Mouse (Mus musculus) gastrocnemius, postnatal 14 days (tissue): ENCODE results near the gene En2. TPM values are rescaled to one million over a fixed set of nuclear protein-coding genes. Genes with fewer than 3 reads are reported as not detected.

Source experiments
- DNase-seq: peaks from one replicate; pipeline ENCODE4 v3.0.0; 2021; ENCODE audit warnings: mixed read lengths
- intact Hi-C: fragments of 180-260 bp; cut with DNase I; formaldehyde crosslinking; loops from one replicate; pipeline ENCODE4 v1.15.1; 2025; ENCODE audit warnings: low total_unique reads
- total RNA-seq, 2 experiments: library from RNA; stranded (reverse); gene quantifications; 2 replicates each; pipeline ENCODE4 v1.2.3; 2021

The En2 gene
- total RNA-seq, 2 experiments from 2014 or later: 0.18 to 0.23 TPM

DNA sequence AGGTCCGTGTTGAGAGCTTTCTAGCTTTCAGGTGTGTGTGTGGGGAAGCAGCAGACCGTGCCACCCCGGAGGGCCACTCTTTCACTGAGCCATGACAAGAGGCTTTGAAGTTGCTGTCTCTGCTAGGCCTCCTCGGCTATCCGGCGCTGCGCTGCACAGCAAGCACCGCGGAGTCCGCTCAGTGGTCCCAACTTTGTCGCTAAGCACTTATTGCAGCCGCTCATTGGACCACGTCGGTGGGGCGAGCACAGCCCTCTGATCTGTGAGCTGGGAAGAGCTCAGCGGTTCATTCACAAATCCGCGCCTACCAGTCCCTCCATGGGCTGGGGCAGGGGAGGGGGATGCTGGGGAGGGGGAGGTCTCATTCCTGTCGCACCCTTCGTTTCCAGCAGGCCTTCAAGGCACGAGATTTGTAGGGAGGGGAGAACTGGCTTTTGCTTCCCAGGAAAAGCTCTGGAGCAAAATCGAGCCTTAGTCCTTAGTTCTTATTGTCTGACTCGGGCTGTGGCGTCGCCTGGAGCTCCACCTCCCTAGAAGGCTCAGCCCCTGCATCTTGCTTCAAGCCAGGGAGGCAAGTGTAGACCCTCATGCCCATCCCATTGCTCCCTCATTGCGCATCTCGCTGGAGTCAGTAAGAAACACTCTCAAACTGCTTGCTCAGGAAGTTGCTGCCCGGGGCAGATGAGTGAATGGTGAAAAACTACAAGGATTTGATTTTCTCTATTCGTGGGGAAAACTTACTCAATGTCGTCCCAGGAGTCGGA is 7.0 kb upstream of the En2 start:
- intact Hi-C loops: no loop called here
- no peak for DNase-seq

DNA sequence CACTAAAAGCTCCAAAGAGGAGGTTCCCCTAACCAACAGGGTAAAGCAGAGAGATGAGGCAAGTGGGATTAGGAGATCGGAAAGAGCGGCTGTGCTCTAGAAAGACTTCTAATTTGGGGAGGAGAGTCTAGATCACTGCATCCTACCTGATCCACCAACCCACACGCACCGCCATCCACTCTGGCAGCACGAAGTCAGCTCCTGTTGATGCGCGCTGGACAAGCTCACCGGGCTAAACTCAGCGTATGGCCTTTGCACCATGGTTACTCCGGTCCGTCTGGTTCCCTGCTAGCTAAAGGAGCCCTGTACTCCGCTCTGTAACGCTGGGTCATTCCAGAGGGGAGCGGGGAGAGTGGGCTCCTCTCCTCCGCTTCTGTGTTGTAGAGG is 6.4 kb upstream of the En2 start:
- intact Hi-C loops: no loop called here
- DNase-seq: no peak

GRCm38 (mm10) chr5:28159891-28160470 is 5.5 kb upstream of the En2 start:
- DNase-seq: no peak
- intact Hi-C loops: no loop called here

DNA sequence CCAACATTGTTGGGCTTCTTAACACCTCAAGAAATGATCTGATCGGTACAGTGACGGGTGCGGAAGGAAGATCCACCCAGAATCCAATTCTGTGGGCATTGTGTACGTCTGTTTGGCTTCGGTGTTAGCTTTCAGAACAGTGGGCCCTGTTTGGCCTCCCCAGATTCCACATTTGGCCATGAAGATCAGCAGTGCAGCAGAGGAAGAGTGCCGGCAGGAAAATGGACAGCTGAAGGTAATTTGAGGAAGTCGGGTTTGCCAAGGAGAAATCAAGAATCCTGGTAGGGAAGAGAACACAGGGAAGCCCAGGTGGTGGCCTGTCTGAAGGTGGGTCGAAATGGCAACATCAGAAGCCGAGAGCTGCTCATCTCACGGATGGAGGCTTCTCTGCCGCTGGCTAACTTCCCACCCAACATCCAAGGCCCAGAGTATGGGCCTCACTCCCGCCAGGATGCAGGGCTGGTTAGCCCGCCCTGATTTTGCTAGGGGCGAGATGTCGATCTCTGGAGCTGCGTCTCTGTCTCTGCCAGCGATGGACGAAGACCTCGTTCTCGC is 4.0 kb upstream of the En2 start:
- intact Hi-C loops: no loop called here
- DNase-seq: no peak

GRCm38 (mm10) chr5:28161938-28162402 is 3.5 kb upstream of the En2 start:
- intact Hi-C loops: no loop called here

DNA sequence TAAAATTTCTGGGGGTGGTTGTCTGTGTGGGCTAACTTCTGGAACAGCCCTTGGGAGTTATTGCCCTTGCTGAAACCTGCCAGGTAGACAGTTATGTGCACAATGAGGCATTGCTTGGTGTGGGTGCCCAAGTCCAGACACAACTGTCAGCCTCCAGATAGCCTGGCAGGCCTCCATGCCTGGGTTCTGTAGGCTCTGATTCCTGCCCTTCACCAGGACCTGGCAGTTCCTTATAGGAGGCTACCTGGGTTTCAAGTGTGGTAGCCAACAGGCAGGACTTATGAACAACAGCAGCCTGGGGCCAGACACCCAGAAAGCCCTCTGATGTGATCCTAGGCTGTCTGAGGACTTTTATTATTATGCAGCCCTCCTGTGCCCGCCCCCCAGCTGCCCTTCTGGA is 1.6 kb upstream of the En2 start:
- intact Hi-C loops: no loop called here
- DNase-seq: no peak

More at GRCm38 (mm10) chr5:28161938-28162402, 3.5 kb upstream of the En2 start:
- DNase-seq: no peak

DNA sequence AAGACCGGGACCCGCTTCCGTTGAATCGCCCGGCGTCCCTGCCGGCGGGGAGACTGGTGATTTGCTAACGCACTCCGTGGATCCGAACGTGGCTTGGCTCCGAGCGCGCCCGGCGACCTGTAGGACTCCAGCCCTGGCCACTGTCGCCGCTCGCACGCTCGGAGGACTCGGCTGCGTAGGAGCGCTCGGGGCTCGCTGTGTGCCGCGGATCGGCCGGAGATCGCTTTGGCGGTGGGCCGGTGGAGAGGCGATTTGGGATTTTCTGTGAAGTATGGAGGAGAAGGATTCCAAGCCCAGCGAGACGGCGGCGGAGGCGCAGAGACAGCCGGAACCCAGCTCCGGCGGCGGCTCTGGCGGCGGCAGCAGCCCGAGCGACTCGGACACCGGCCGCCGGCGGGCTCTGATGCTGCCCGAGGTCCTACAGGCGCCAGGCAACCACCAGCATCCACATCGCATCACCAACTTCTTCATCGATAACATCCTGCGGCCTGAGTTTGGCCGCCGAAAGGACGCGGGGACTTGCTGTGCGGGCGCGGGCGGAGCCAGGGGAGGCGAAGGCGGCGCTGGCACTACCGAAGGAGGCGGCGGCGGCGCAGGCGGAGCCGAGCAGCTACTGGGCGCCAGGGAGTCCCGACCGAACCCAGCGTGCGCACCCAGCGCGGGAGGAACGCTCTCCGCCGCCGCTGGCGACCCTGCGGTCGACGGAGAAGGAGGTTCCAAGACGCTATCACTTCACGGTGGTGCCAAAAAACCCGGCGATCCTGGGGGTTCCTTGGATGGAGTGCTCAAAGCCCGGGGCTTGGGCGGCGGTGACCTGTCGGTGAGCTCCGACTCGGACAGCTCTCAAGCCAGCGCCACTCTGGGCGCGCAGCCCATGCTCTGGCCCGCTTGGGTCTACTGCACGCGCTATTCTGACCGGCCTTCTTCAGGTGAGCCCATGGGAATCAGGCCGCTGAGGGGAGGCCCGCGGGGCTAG is 1.1 kb downstream of the En2 start:
- intact Hi-C loops: no loop called here
- DNase-seq: peak; percentile 18

GRCm38 (mm10) chr5:28167611-28168252 is 2.2 kb downstream of the En2 start:
- intact Hi-C loops: no loop called here

GRCm38 (mm10) chr5:28168253-28169165 is 3.0 kb downstream of the En2 start:
- DNase-seq: no peak
- intact Hi-C loops: no loop called here

More at GRCm38 (mm10) chr5:28167611-28168252, 2.2 kb downstream of the En2 start:
- no peak for DNase-seq

- no peak for DNase-seq
- intact Hi-C loops: no loop called here
Measured at GRCm38 (mm10) chr5:28169166-28169801, 3.8 kb downstream of the En2 start.

DNA sequence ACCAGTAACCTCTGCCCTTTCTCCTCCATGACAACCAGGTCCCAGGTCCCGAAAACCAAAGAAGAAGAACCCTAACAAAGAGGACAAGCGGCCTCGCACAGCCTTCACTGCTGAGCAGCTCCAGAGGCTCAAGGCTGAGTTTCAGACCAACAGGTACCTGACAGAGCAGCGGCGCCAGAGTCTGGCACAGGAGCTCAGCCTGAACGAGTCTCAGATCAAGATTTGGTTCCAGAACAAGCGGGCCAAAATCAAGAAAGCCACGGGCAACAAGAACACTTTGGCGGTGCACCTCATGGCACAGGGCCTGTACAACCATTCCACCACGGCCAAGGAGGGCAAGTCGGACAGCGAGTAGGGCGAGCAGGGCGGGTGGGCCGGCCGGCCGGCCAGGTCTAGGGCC is 4.6 kb downstream of the En2 start:
- intact Hi-C loops: no loop called here
- no peak for DNase-seq

GRCm38 (mm10) chr5:28170892-28171291 is 5.4 kb downstream of the En2 start:
- intact Hi-C loops: no loop called here
- no peak for DNase-seq

GRCm38 (mm10) chr5:28171667-28172066 is 6.2 kb downstream of the En2 start:
- intact Hi-C loops: no loop called here
- no peak for DNase-seq

- intact Hi-C loops: no loop called here
- no peak for DNase-seq
Measured at GRCm38 (mm10) chr5:28172261-28172920, 6.9 kb downstream of the En2 start.

- no peak for DNase-seq
- intact Hi-C loops: no loop called here
Measured at GRCm38 (mm10) chr5:28172921-28173670, 7.6 kb downstream of the En2 start.

- intact Hi-C loops: no loop called here
- DNase-seq: no peak
Measured at GRCm38 (mm10) chr5:28173674-28174073, 8.2 kb downstream of the En2 start.

DNA sequence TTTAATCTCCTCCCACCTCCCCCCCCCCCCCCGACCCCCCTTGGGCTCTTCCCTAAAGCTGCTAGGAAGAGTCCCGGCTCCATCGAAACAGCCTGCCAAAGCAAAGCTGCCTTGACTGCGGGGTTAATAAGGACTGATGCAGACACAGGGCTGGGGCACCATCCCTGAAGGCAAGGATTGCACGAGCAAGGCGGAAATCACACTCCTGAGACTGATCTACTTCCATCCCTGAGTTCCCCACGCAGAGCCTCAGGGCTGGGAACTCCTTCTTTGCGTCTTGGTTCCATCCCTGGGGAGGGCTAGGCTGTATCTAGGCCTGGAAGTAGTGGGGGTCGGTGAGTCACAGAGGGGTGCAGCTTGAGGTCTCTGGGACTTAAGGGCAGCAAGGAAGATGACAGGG is 8.6 kb downstream of the En2 start:
- no peak for DNase-seq
- intact Hi-C loops: no loop called here
